Mouse (Mus musculus) hindbrain, embryonic 12.5 days (tissue): ENCODE results near the gene Vrk1. TPM values are rescaled to one million over a fixed set of nuclear protein-coding genes. Genes with fewer than 3 reads are reported as not detected.
A peak's percentile ranks its signal among the peaks of the same experiment; 100 is the strongest.

ENCODE experiments used
- ATAC-seq: fragments of 200-750 bp; cut with Nextera tagmentation; 2 replicates; pipeline ENCODE4 v1.8.0; 2017; ENCODE audit warnings: moderate TSS enrichment; ENCODE audit not compliant: low FRiP score
- H3K27ac ChIP-seq: fragments of 300-500 bp; sonication (generic); 2 replicates; pipeline ENCODE4 v1.5.1; 2016; ENCODE audit warnings: mild to moderate bottlenecking
- H3K27me3 ChIP-seq: fragments of 300-500 bp; sonication (generic); 2 replicates; pipeline ENCODE4 v1.6.1; 2016; ENCODE audit warnings: mild to moderate bottlenecking
- H3K36me3 ChIP-seq: fragments of 300-500 bp; sonication (generic); 2 replicates; pipeline ENCODE4 v1.6.1; 2016; ENCODE audit warnings: mild to moderate bottlenecking
- H3K4me1 ChIP-seq: fragments of 300-500 bp; sonication (generic); 2 replicates; pipeline ENCODE4 v1.6.1; 2016
- H3K4me2 ChIP-seq: fragments of 300-500 bp; sonication (generic); replicated peaks from 2 replicates; pipeline ENCODE4 v1.6.1; 2016; ENCODE audit warnings: mild to moderate bottlenecking
- H3K4me3 ChIP-seq: fragments of 300-500 bp; sonication (generic); 2 replicates; pipeline ENCODE4 v1.5.1; 2016; ENCODE audit warnings: mild to moderate bottlenecking
- H3K9ac ChIP-seq: fragments of 300-500 bp; sonication (generic); 2 replicates; pipeline ENCODE4 v1.6.1; 2016; ENCODE audit warnings: mild to moderate bottlenecking, moderate library complexity
- H3K9me3 ChIP-seq: fragments of 300-500 bp; sonication (generic); replicated peaks from 2 replicates; pipeline ENCODE4 v1.6.1; 2016; ENCODE audit warnings: mild to moderate bottlenecking
- WGBS: fragments of 180-500 bp; shearing (Covaris S2); methylation state at CpG from one replicate; pipeline ENCODE4 v1.1.7; 2016; 5-methylcytosine and 5-hydroxymethylcytosine counted together
- polyA plus RNA-seq: library from polyadenylated mRNA; unstranded; fragments of >200 nt; fragmentation: Nextera tagmentation; extraction: Ambion mirVana; gene quantifications from 2 replicates; pipeline ENCODE4 v1.2.1, GENCODE M21; 2016

Gene Vrk1
- polyA plus RNA-seq, 1 experiment from 2014 or later: 60.7 TPM

DNA sequence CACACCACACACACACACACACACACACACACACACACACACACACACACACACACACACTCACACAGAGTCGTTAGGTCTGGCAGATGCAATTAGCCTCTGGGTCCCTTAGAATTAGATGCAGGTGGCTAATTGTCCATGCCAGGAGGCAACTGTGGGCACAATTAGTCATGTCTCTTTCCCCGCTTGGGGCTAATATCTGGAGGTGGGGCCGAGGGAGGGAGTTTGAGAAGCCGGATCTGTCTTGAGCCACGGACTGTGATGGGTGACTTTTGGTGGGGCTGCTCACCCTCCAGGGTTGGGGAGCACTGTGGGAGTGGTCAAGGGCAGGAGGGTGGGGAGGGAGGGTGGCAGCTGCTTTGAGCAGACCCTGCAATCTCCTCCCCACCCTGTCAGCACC is 35.9 kb upstream of the Vrk1 start:
- Histone ChIP-seq H3K27ac (peak overlapping the region; percentile 74), H3K9ac (no peak overlapping the region), H3K9me3 (no peaks in the 10 kb centered on the region; the same call in 1 of the 2 replicates), H3K4me2 (no peak overlapping the region), H3K4me1 (peaks cover 17% of the 10 kb centered on the region), H3K27me3 (no peaks in the 10 kb centered on the region), H3K4me3 (no peak overlapping the region), H3K36me3 (no peaks in the 10 kb centered on the region)
- WGBS: 41% methylated on average over 5 of the region's 5 CpGs
- ATAC-seq: peak; percentile 70

DNA sequence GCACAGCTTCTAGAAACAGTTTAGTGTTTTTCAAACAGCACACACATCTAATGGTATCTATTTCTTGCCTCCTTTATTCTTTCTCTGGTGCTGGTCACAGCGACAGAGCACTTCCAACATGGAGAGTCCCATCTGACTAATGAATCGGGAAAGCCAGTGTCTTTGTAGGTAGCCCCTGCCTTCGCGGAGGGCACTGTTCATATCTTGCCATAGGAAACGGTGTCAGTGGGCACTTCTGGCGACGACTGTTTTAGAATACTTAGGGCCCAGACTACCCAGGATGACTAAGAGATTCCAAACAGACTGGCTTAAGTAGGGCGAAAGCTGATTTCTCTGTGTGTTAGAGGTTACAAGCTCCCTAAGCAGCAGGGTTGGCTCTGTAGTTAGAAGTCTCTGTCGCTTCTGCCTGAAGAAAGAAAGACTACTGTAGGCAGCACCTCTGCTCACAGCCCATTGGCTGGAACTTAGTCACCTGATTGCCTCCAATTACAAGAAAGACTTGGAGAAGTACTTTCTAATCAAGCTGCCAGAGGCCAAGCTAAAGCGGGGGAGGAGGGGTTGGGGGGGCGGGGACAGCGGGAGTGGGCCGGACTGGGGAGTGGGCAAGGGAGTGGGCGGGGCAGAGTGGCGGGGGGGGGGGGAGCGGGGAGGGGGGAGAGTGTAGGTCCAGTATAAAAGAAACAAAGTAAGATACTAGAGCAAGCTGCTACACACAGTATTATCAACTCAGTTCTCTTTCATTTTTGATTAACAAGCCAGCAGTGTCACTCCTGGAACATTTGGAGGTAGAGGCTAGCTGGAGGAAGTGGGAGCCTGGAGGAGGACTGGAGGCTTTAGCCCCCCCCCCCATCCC is 28.7 kb upstream of the Vrk1 start:
- no peaks in the 10 kb centered on the region for H3K36me3 ChIP-seq
- H3K27me3 ChIP-seq: no peaks in the 10 kb centered on the region
- 23% methylated on average over 12 of the region's 16 CpGs for WGBS
- no peak overlapping the region for H3K9ac ChIP-seq
- peaks cover 6% of the 10 kb centered on the region; the same call in 1 of the 2 replicates for H3K9me3 ChIP-seq
- no peaks in the 10 kb centered on the region for H3K4me1 ChIP-seq
- no peak for ATAC-seq
- no peak overlapping the region for H3K4me3 ChIP-seq
- H3K27ac ChIP-seq: no peak overlapping the region
- H3K4me2 ChIP-seq: peak overlapping the region; percentile 21; the same call in 1 of the 2 replicates

DNA sequence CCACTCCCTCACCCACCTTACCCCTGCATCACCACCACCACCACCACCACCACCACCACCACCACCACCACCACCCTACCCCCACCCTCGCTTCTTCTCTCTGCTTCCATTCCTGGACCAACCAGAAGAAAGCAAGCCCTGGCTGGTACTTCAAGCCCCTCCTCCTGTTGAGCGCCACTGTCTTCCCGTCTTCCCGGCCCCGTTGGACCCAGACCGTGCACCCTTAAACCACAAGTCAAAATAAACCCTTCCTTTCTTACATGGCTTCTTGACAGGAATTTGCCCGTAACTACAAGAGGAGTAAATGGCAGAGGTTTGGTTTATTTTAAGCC is 28.1 kb upstream of the Vrk1 start:
- 74% methylated on average over 7 of the region's 7 CpGs for WGBS
- ATAC-seq: no peak
- no peaks in the 10 kb centered on the region for H3K27me3 ChIP-seq
- H3K4me3 ChIP-seq: no peak overlapping the region
- no peak overlapping the region for H3K4me2 ChIP-seq
- H3K4me1 ChIP-seq: no peaks in the 10 kb centered on the region
- peaks cover 6% of the 10 kb centered on the region; the same call in 1 of the 2 replicates for H3K9me3 ChIP-seq
- no peak overlapping the region for H3K9ac ChIP-seq
- no peaks in the 10 kb centered on the region for H3K36me3 ChIP-seq
- no peak overlapping the region for H3K27ac ChIP-seq

DNA sequence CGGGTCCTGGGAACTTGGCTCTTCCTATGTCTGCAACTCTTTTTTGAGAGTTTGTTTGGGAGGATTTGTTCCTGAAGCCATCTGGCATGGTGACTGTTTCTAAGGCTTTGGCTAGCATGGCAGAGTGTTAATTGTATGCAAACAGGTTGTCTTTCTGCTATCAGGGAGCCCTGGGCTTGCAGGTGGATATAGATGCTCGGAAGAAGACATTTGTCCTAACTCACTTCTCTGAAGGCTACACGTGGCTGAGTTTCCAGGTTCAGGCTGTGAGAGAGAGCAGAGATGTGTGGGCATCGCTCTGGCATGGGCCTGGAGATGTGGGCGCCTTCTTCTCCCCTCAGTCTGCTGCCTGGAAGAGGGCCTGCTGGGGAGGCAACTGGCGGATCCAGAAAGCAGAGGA is 27.4 kb upstream of the Vrk1 start:
- Histone ChIP-seq H3K9me3 (peaks cover 6% of the 10 kb centered on the region; the same call in 1 of the 2 replicates), H3K4me2 (no peak overlapping the region), H3K27me3 (no peaks in the 10 kb centered on the region), H3K4me3 (no peak overlapping the region), H3K36me3 (no peaks in the 10 kb centered on the region), H3K9ac (no peak overlapping the region), H3K4me1 (no peaks in the 10 kb centered on the region), H3K27ac (no peak overlapping the region)
- ATAC-seq: no peak
- 93% methylated on average over 6 of the region's 6 CpGs for WGBS

DNA sequence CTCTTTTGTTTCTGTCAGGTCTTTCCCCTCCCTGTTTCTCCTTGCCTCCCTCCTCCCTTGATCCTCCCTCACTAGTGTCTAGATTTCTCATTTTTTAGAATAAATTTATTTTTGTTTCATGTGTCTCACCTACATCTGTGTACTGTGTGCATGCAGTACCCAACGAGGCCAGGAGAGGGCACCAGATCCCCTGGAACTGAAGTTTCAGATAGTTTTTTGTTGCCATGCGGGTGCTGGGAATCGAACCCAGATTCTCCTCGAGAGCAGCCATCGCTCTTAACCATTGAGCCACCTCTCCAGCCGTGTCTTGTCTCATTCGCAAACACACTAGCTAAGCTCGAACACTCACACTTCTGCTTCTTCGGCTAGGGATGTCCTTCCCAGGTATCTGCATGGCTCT is 26.5 kb upstream of the Vrk1 start:
- no peak overlapping the region for H3K9ac ChIP-seq
- no peaks in the 10 kb centered on the region for H3K27me3 ChIP-seq
- H3K4me1 ChIP-seq: no peaks in the 10 kb centered on the region
- ATAC-seq: no peak
- H3K27ac ChIP-seq: no peak overlapping the region
- 94% methylated on average over 9 of the region's 9 CpGs for WGBS
- H3K36me3 ChIP-seq: no peaks in the 10 kb centered on the region
- H3K9me3 ChIP-seq: peaks cover 6% of the 10 kb centered on the region; the same call in 1 of the 2 replicates
- H3K4me2 ChIP-seq: no peak overlapping the region
- no peak overlapping the region for H3K4me3 ChIP-seq

DNA sequence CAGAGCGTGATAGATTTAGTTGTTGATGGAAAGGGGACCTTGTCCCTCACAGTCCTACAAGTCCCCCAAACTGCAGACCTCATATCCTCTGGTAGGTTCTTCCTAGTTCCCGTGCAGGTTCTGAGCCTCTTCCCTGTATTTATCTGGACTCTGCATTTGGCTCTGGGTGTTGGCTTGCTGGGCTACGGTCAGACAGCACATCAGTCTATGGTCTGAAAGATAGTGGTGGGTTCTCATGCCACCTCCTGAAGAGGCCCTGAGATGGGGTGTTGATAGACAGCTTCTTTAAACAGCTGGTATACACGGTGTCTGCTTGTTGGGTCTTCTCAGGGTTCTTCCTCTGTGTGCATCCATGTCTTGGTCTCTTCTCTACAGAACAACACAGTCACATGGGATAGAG is 21.6 kb upstream of the Vrk1 start:
- H3K27me3 ChIP-seq: no peaks in the 10 kb centered on the region
- H3K27ac ChIP-seq: no peak overlapping the region
- no peak for ATAC-seq
- H3K9ac ChIP-seq: no peak overlapping the region
- no peak overlapping the region for H3K4me2 ChIP-seq
- no peaks in the 10 kb centered on the region for H3K4me1 ChIP-seq
- WGBS: 94% methylated on average over 4 of the region's 4 CpGs
- H3K4me3 ChIP-seq: no peak overlapping the region
- peaks cover 4% of the 10 kb centered on the region; the same call in 1 of the 2 replicates for H3K9me3 ChIP-seq
- no peaks in the 10 kb centered on the region for H3K36me3 ChIP-seq

DNA sequence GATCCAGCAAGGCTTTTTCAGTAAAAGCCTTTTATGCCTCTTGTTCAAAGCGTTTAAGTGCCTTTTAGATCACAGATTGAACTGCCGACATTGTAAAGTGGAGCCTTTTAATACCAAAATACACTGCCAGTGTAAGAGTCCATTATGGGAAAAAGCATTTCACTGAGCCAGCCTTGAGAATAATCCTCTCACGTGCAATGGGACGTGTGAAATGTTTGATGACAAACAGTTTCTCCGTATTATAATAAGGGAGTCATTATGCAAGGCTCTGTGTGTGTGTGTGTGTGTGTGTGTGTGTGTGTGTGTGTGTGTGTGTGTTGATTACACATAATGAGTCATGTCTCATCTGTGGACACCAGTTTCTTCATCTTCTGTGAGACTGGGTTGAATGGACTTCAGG is 17.3 kb upstream of the Vrk1 start:
- no peak for ATAC-seq
- Histone ChIP-seq H3K4me1 (no peaks in the 10 kb centered on the region; the same call in 1 of the 2 replicates), H3K36me3 (no peaks in the 10 kb centered on the region), H3K9me3 (no peaks in the 10 kb centered on the region), H3K4me3 (no peak overlapping the region), H3K4me2 (no peak overlapping the region), H3K27ac (no peak overlapping the region), H3K9ac (no peak overlapping the region), H3K27me3 (no peaks in the 10 kb centered on the region)
- 79% methylated on average over 5 of the region's 5 CpGs for WGBS

DNA sequence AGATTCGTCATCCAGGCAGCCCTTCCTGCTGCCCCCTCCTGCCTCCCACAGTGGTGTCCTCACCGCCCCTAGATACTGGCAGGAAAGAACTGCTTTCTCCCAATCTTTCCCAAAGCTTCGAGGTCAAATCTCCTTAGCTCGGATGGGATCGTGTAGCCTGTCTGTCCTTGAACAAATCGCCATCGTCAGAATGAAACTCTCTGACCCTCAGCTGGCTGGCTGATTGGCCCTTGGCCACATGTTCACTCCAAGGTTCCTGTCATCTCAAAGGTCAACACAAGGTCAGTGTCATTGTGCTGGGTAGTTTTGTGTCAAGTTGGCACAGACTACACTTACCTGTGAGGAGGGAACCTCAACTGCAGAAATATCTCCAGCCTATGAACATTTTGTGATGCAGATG is 16.7 kb upstream of the Vrk1 start:
- no peak overlapping the region for H3K9ac ChIP-seq
- ATAC-seq: no peak
- H3K27ac ChIP-seq: no peak overlapping the region
- 64% methylated on average over 7 of the region's 7 CpGs for WGBS
- no peak overlapping the region for H3K4me2 ChIP-seq
- H3K4me3 ChIP-seq: no peak overlapping the region
- no peaks in the 10 kb centered on the region; the same call in 1 of the 2 replicates for H3K4me1 ChIP-seq
- no peaks in the 10 kb centered on the region for H3K36me3 ChIP-seq
- no peaks in the 10 kb centered on the region for H3K9me3 ChIP-seq
- no peaks in the 10 kb centered on the region for H3K27me3 ChIP-seq

DNA sequence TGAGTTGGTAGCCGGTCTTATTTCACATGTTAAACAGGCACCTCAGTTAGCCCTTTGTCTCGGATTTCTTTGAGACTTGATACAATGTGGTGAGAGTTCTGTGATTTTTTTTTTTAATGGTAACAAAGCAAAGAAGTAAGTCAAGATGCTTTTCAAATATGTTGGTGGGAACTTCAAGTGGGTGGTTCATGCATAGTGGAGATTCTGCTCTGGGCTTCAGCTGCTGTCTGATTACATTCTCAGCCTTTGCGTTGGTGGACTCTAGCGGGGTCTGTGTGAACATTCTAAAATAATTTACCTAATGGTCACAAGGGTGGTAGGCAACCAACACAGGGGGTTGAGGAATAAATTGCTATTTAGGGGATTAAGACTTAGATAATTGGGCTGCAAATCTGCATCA is 14.1 kb upstream of the Vrk1 start:
- Histone ChIP-seq H3K9me3 (no peaks in the 10 kb centered on the region), H3K4me3 (no peak overlapping the region), H3K27ac (no peak overlapping the region), H3K4me2 (no peak overlapping the region), H3K36me3 (no peaks in the 10 kb centered on the region), H3K27me3 (no peaks in the 10 kb centered on the region), H3K9ac (no peak overlapping the region), H3K4me1 (no peaks in the 10 kb centered on the region; the same call in 1 of the 2 replicates)
- ATAC-seq: no peak
- WGBS: 55% methylated on average over 4 of the region's 4 CpGs

DNA sequence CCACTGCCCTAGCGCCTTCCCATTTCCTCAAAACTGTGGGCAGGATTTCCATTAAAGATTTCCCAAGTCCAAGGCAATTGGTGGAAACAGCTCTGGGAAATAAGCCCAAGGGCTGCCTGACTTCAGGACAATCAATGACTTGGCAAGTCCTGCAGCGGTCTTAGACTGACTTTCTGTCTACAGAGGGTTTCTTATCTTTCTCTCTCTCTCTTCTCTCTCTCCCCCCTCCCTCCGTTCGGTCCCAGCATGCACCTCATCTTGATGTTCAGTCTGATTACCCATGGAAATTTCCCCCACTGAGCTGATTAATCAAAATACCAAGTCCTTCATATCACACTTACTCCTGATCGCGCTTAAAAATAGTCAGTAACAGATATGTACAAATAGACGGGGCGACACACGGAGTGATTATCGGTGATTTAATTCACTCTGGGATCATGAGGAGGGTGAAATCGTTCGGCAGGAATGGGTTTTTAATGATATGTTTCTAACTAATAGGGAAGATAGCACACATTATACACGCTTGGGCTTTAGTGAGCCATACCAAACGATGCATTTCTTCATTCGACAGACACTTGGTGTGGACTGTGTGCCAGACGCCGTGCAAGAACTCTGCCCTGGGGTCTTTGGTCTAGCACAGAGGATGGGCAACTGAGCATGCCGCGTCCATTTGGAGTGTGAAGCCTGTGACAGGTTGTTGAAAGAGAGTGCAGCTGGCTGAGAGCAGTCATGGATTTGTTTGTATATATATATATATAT is 12.8 kb upstream of the Vrk1 start:
- H3K4me1 ChIP-seq: no peaks in the 10 kb centered on the region; the same call in 1 of the 2 replicates
- H3K36me3 ChIP-seq: no peaks in the 10 kb centered on the region
- H3K27me3 ChIP-seq: no peaks in the 10 kb centered on the region
- no peak for ATAC-seq
- no peaks in the 10 kb centered on the region for H3K9me3 ChIP-seq
- WGBS: 81% methylated on average over 19 of the region's 19 CpGs
- H3K4me2 ChIP-seq: no peak overlapping the region
- no peak overlapping the region for H3K9ac ChIP-seq
- H3K27ac ChIP-seq: no peak overlapping the region
- no peak overlapping the region for H3K4me3 ChIP-seq

DNA sequence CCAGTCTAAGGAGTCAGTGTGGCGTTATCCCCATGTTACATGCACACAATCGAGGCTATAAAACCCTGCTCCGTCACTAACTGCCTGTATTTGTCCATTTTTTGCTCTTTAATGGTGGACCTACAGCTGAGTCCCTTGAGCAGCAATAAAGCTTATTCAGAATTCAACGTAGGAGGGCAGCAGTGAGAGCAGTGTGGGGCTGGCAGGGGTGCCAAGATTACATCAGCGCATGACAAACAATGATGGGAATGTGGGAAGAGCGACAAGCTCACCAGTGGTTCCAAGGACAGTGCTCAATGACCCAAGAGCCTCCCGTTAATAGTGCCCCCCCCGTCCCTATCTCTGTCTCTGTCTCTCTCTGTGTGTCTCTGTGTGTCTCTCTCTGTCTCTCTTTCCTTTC is 8.3 kb upstream of the Vrk1 start:
- no peak for ATAC-seq
- Histone ChIP-seq H3K9ac (no peak overlapping the region), H3K27me3 (no peaks in the 10 kb centered on the region), H3K4me1 (no peaks in the 10 kb centered on the region), H3K36me3 (no peaks in the 10 kb centered on the region), H3K4me3 (no peak overlapping the region), H3K9me3 (no peaks in the 10 kb centered on the region), H3K27ac (no peak overlapping the region), H3K4me2 (no peak overlapping the region)
- 72% methylated on average over 8 of the region's 8 CpGs for WGBS

DNA sequence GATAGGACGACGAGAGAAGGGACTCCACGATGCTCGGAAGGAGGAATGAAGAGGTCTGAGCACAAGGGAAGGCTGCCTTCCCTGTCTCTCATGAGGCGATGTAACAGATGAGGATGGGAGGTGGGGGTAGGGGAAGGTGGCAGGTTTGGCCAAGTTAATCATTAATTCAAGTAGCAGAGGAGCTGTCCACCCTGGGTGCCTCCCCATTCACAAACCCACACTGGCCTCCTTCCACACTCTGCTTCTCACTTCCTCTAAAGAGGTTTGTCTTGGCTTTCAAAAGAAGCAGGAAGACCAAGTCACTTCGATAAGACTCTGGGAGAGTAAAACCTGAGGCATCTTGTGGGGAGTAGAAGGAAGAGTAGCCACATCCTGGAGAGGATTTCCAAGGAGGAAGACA is 5.3 kb upstream of the Vrk1 start:
- Histone ChIP-seq H3K9me3 (no peaks in the 10 kb centered on the region), H3K27me3 (no peaks in the 10 kb centered on the region), H3K9ac (no peak overlapping the region), H3K4me3 (no peak overlapping the region), H3K4me1 (no peaks in the 10 kb centered on the region), H3K36me3 (no peaks in the 10 kb centered on the region), H3K4me2 (no peak overlapping the region), H3K27ac (no peak overlapping the region)
- WGBS: 71% methylated on average over 6 of the region's 6 CpGs
- no peak for ATAC-seq
